Mouse (Mus musculus): Measurements from ENCODE around the gene Apod. TPM values are rescaled to one million over a fixed set of nuclear protein-coding genes. Genes with fewer than 3 reads are reported as not detected.
A peak's percentile ranks its signal among the peaks of the same experiment; 100 is the strongest.

The Apod gene
- 29.4 and 40.8 TPM in 2 replicates for polyA plus RNA-seq (2012; rRNA removed)
- polyA plus RNA-seq (2014; fragmentation: Nextera tagmentation; extraction: Ambion mirVana), result 69.9 and 76.8 TPM in 2 replicates

GRCm38 (mm10) chr16:31314497-31315233 lies at the start of gene Apod:
Gene Apod, minus strand, starts transcription at chr16:31314808.
- H3K27me3 ChIP-seq (ENCODE audit: control insufficient read depth, insufficient read depth, low read length), result no peaks in the 10 kb centered on the region
- H3K9ac ChIP-seq (ENCODE audit: low read depth, low read length, severe bottlenecking), result peak within 1 kb of the TSS; percentile 21; the same call in 1 of the 2 replicates
- no peaks in the 10 kb centered on the region for H3K36me3 ChIP-seq (ENCODE audit: control insufficient read depth, insufficient read depth, low read length)
- peak within 1 kb of the TSS; percentile 39 for H3K4me2 ChIP-seq (replicated peaks; ENCODE audit: low read depth, low read length, severe bottlenecking)
- H3K9me3 ChIP-seq (ENCODE audit: control insufficient read depth, low read length), result no peaks in the 10 kb centered on the region
- no peak for TF ChIP-seq POLR2A (IDR thresholded peaks at IDR 0.05; ENCODE audit: borderline replicate concordance, extremely low read depth, insufficient read depth, insufficient read length)
- ATAC-seq (ENCODE audit: low FRiP score, low read depth) (peak; percentile 32; the same call in 1 of the 2 replicates), DNase-seq (ENCODE audit: low spot score) (peak; percentile 60)
- H3K4me3 ChIP-seq (replicated peaks; ENCODE audit: low read length), result peak within 1 kb of the TSS; percentile 13; the same call in 1 of the 2 replicates
- peaks cover 41% of the 10 kb centered on the region for H3K4me1 ChIP-seq (ENCODE audit: control insufficient read depth, insufficient read depth, low read length)
- 30% methylated on average over 9 of the region's 9 CpGs for WGBS
- H3K27ac ChIP-seq (replicated peaks; ENCODE audit: low read depth, low read length), result peak within 1 kb of the TSS; percentile 77

GRCm38 (mm10) chr16:31363685-31364436 lies 49.3 kb upstream of the Apod start:
- WGBS, result 48% methylated on average over 11 of the region's 11 CpGs

GRCm38 (mm10) chr16:31359542-31359941 lies 44.9 kb upstream of the Apod start:
- Histone ChIP-seq H3K4me3 (replicated peaks; ENCODE audit: low read length) (no peak overlapping the region), H3K9me3 (ENCODE audit: control insufficient read depth, low read length) (no peaks in the 10 kb centered on the region), H3K27ac (replicated peaks; ENCODE audit: low read depth, low read length) (no peak overlapping the region), H3K4me1 (ENCODE audit: control insufficient read depth, insufficient read depth, low read length) (peaks cover 12% of the 10 kb centered on the region), H3K27me3 (ENCODE audit: control insufficient read depth, insufficient read depth, low read length) (no peaks in the 10 kb centered on the region), H3K4me2 (replicated peaks; ENCODE audit: low read depth, low read length, severe bottlenecking) (no peak overlapping the region), H3K9ac (ENCODE audit: low read depth, low read length, severe bottlenecking) (no peak overlapping the region), H3K36me3 (ENCODE audit: control insufficient read depth, insufficient read depth, low read length) (no peaks in the 10 kb centered on the region)
- DNase-seq (ENCODE audit: low spot score) (no peak), ATAC-seq (ENCODE audit: low FRiP score, low read depth) (no peak)
- WGBS, result 53% methylated on average over 5 of the region's 5 CpGs
- no peak for TF ChIP-seq POLR2A (IDR thresholded peaks at IDR 0.05; ENCODE audit: borderline replicate concordance, extremely low read depth, insufficient read depth, insufficient read length)

More at GRCm38 (mm10) chr16:31363685-31364436, 49.3 kb upstream of the Apod start:
- Histone ChIP-seq H3K36me3 (ENCODE audit: control insufficient read depth, insufficient read depth, low read length) (no peaks in the 10 kb centered on the region), H3K4me2 (replicated peaks; ENCODE audit: low read depth, low read length, severe bottlenecking) (no peak overlapping the region), H3K4me3 (replicated peaks; ENCODE audit: low read length) (no peak overlapping the region), H3K27ac (replicated peaks; ENCODE audit: low read depth, low read length) (no peak overlapping the region), H3K9me3 (ENCODE audit: control insufficient read depth, low read length) (no peaks in the 10 kb centered on the region), H3K9ac (ENCODE audit: low read depth, low read length, severe bottlenecking) (no peak overlapping the region), H3K27me3 (ENCODE audit: control insufficient read depth, insufficient read depth, low read length) (no peaks in the 10 kb centered on the region), H3K4me1 (ENCODE audit: control insufficient read depth, insufficient read depth, low read length) (peaks cover 13% of the 10 kb centered on the region)
- DNase-seq (ENCODE audit: low spot score) (no peak), ATAC-seq (ENCODE audit: low FRiP score, low read depth) (no peak)
- TF ChIP-seq POLR2A (IDR thresholded peaks at IDR 0.05; ENCODE audit: borderline replicate concordance, extremely low read depth, insufficient read depth, insufficient read length), result no peak

GRCm38 (mm10) chr16:31358991-31359390 lies 44.4 kb upstream of the Apod start:
- no peaks in the 10 kb centered on the region for H3K27me3 ChIP-seq (ENCODE audit: control insufficient read depth, insufficient read depth, low read length)
- no peaks in the 10 kb centered on the region for H3K9me3 ChIP-seq (ENCODE audit: control insufficient read depth, low read length)
- no peak for TF ChIP-seq POLR2A (IDR thresholded peaks at IDR 0.05; ENCODE audit: borderline replicate concordance, extremely low read depth, insufficient read depth, insufficient read length)
- H3K36me3 ChIP-seq (ENCODE audit: control insufficient read depth, insufficient read depth, low read length), result no peaks in the 10 kb centered on the region
- ATAC-seq (ENCODE audit: low FRiP score, low read depth) (no peak), DNase-seq (ENCODE audit: low spot score) (no peak)
- no peak overlapping the region for H3K4me2 ChIP-seq (replicated peaks; ENCODE audit: low read depth, low read length, severe bottlenecking)
- peaks cover 8% of the 10 kb centered on the region for H3K4me1 ChIP-seq (ENCODE audit: control insufficient read depth, insufficient read depth, low read length)
- H3K9ac ChIP-seq (ENCODE audit: low read depth, low read length, severe bottlenecking), result no peak overlapping the region
- H3K27ac ChIP-seq (replicated peaks; ENCODE audit: low read depth, low read length), result no peak overlapping the region
- WGBS, result 34% methylated on average over 9 of the region's 9 CpGs
- H3K4me3 ChIP-seq (replicated peaks; ENCODE audit: low read length), result no peak overlapping the region

GRCm38 (mm10) chr16:31358576-31358975 lies 44.0 kb upstream of the Apod start:
- TF ChIP-seq POLR2A (IDR thresholded peaks at IDR 0.05; ENCODE audit: borderline replicate concordance, extremely low read depth, insufficient read depth, insufficient read length), result no peak

More at GRCm38 (mm10) chr16:31358576-31358975, 44.0 kb upstream of the Apod start:
- Histone ChIP-seq H3K9ac (ENCODE audit: low read depth, low read length, severe bottlenecking) (no peak overlapping the region), H3K4me2 (replicated peaks; ENCODE audit: low read depth, low read length, severe bottlenecking) (no peak overlapping the region), H3K4me3 (replicated peaks; ENCODE audit: low read length) (no peak overlapping the region), H3K9me3 (ENCODE audit: control insufficient read depth, low read length) (no peaks in the 10 kb centered on the region), H3K27me3 (ENCODE audit: control insufficient read depth, insufficient read depth, low read length) (no peaks in the 10 kb centered on the region), H3K27ac (replicated peaks; ENCODE audit: low read depth, low read length) (no peak overlapping the region), H3K4me1 (ENCODE audit: control insufficient read depth, insufficient read depth, low read length) (peaks cover 4% of the 10 kb centered on the region), H3K36me3 (ENCODE audit: control insufficient read depth, insufficient read depth, low read length) (no peaks in the 10 kb centered on the region)
- no peak for ATAC-seq (ENCODE audit: low FRiP score, low read depth)
- no peak for DNase-seq (ENCODE audit: low spot score)
- WGBS, result 53% methylated on average over 15 of the region's 15 CpGs
